Mouse (Mus musculus) E14TG2a.4 (cell line): ENCODE results near the gene Gmds.

ENCODE experiments used
- CTCF ChIP-seq: conservative IDR thresholded peaks from 2 replicates; pipeline ENCODE4 v1.5.1; 2014; ENCODE audit warnings: low read length
- NANOG ChIP-seq: IDR thresholded peaks from 2 replicates; pipeline ENCODE4 v1.6.1; 2014; ENCODE audit warnings: borderline replicate concordance, low read length, mixed read lengths
- POU5F1 ChIP-seq: IDR thresholded peaks from 2 replicates; pipeline ENCODE4 v1.6.1; 2014; ENCODE audit warnings: low read length, borderline replicate concordance

DNA sequence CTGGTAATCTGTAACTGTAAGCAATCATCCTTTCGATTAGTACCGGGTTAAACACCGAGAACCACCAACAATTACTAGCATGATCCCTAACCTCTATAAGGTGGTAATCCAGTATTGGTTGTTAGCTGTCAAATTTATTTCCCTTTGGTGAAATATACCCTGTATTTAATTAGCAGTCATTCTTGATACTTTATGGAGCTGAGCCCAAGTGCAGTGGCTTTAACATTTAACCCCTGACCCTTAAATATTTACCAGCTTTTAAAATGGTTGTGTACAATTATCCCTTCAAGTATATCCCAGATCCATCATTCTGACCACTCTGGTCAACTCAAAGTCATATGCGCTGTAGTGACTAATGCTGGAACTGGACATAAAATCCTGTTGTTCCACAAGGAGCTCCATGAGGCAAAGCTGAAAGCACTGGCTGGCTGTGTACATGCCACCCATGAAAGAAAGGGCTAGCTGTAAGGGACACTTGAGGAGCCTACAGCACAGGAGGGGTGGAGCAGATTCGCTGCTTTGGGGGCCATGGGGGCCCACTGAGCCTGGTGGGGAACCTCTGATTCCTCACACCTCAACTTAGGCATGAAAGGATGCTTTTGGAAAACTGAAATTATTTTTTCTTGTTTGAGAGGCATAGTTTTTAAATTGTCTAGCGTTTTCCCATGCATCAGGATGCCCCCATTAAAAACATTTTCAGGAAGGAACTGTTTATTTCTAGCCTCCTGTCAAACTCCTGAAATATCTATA, 312.1 kb downstream of the Gmds start:
- TF ChIP-seq CTCF = no peak
- no peak for TF ChIP-seq NANOG
- no peak for TF ChIP-seq POU5F1
